Mouse (Mus musculus): ENCODE measurements around the gene Fbxw7.
"Not testable (repeated sequence)": the region's sequence is repeated elsewhere in the genome, so short reads cannot be mapped to it uniquely, and the experiment has no call there.

Gene Fbxw7

GRCm38 (mm10) chr3:84826938-84827337 is 11.9 kb downstream of the Fbxw7 start:
- DNase-seq (ENCODE audit: extremely low read depth, low read depth) = no peak

- no peak for DNase-seq (ENCODE audit: extremely low read depth, low read depth)
Measured at GRCm38 (mm10) chr3:84827617-84828016, 12.5 kb downstream of the Fbxw7 start.

GRCm38 (mm10) chr3:84829366-84829765 is 14.3 kb downstream of the Fbxw7 start:
- no peak for DNase-seq (ENCODE audit: extremely low read depth, low read depth)

GRCm38 (mm10) chr3:84836029-84836428 is 21.0 kb downstream of the Fbxw7 start:
- DNase-seq (ENCODE audit: extremely low read depth, low read depth) = no peak

- no peak for DNase-seq (ENCODE audit: extremely low read depth, low read depth)
Measured at GRCm38 (mm10) chr3:84837984-84838383, 22.9 kb downstream of the Fbxw7 start.

- DNase-seq (ENCODE audit: extremely low read depth, low read depth) = no peak
Measured at GRCm38 (mm10) chr3:84839499-84839898, 24.4 kb downstream of the Fbxw7 start.

- no peak for DNase-seq (ENCODE audit: extremely low read depth, low read depth)
Measured at GRCm38 (mm10) chr3:84841271-84841670, 26.2 kb downstream of the Fbxw7 start.

GRCm38 (mm10) chr3:84842793-84843192 is 27.7 kb downstream of the Fbxw7 start:
- DNase-seq (ENCODE audit: extremely low read depth, low read depth) = peak; percentile 64

- peak; percentile 46 for DNase-seq (ENCODE audit: extremely low read depth, low read depth)
Measured at GRCm38 (mm10) chr3:84843594-84843993, 28.5 kb downstream of the Fbxw7 start.

GRCm38 (mm10) chr3:84848798-84849197 is 33.7 kb downstream of the Fbxw7 start:
- DNase-seq (ENCODE audit: extremely low read depth, low read depth) = no peak

GRCm38 (mm10) chr3:84850418-84850817 is 35.4 kb downstream of the Fbxw7 start:
- DNase-seq (ENCODE audit: extremely low read depth, low read depth) = no peak

- no peak for DNase-seq (ENCODE audit: extremely low read depth, low read depth)
Measured at GRCm38 (mm10) chr3:84851801-84852200, 36.7 kb downstream of the Fbxw7 start.

GRCm38 (mm10) chr3:84852877-84853276 is 37.8 kb downstream of the Fbxw7 start:
- no peak for DNase-seq (ENCODE audit: extremely low read depth, low read depth)

- peak; percentile 91 for DNase-seq (ENCODE audit: extremely low read depth, low read depth)
Measured at GRCm38 (mm10) chr3:84854440-84854839, 39.4 kb downstream of the Fbxw7 start.

GRCm38 (mm10) chr3:84860669-84861068 is 45.6 kb downstream of the Fbxw7 start:
- no peak for DNase-seq (ENCODE audit: extremely low read depth, low read depth)

GRCm38 (mm10) chr3:84861817-84862216 is 46.7 kb downstream of the Fbxw7 start:
- DNase-seq (ENCODE audit: extremely low read depth, low read depth) = not testable (repeated sequence)

- no peak for DNase-seq (ENCODE audit: extremely low read depth, low read depth)
Measured at GRCm38 (mm10) chr3:84865684-84866083, 50.6 kb downstream of the Fbxw7 start.

GRCm38 (mm10) chr3:84866866-84867265 is 51.8 kb downstream of the Fbxw7 start:
- no peak for DNase-seq (ENCODE audit: extremely low read depth, low read depth)

GRCm38 (mm10) chr3:84867434-84867975 is 52.4 kb downstream of the Fbxw7 start:
- DNase-seq (ENCODE audit: extremely low read depth, low read depth) = peak; percentile 42

GRCm38 (mm10) chr3:84867991-84868390 is 52.9 kb downstream of the Fbxw7 start:
- peak; percentile 46 for DNase-seq (ENCODE audit: extremely low read depth, low read depth)

- DNase-seq (ENCODE audit: extremely low read depth, low read depth) = no peak
Measured at GRCm38 (mm10) chr3:84870126-84870525, 55.1 kb downstream of the Fbxw7 start.

- no peak for DNase-seq (ENCODE audit: extremely low read depth, low read depth)
Measured at GRCm38 (mm10) chr3:84875306-84875705, 60.2 kb downstream of the Fbxw7 start.

- no peak for DNase-seq (ENCODE audit: extremely low read depth, low read depth)
Measured at GRCm38 (mm10) chr3:84876211-84876610, 61.1 kb downstream of the Fbxw7 start.

Data from MEL-GATA-1-ER (cell line).